9 mouse cellular contexts compared by ENCODE assay signal in genomic region chr19:6503926-6504655, GRCm38 (mm10). TPM values are rescaled to one million over a fixed set of nuclear protein-coding genes. Genes with fewer than 3 reads are reported as not detected.
DNase-seq lines count a peak whose midpoint lies in the region; ATAC-seq lines count a peak whose summit lies in the region.
"Had no signal": no experiment of that assay in that cellular context is flagged by ENCODE, and none has a peak within 500 bp of the region (broad histone marks: within the 10 kb centered on the region; RNA-seq: fewer than 3 reads in every experiment).

No protein-coding gene starts in this region.

- WGBS in forebrain, embryonic 14.5 days, result 36% methylated on average over 16 of the region's 16 CpGs
- WGBS in neural tube, embryonic 12.5 days, result 34% methylated on average over 16 of the region's 16 CpGs

- peak overlapping the region; percentile 24; the same call in 1 of the 2 replicates for H3K4me2 ChIP-seq in forebrain, embryonic 14.5 days (ENCODE audit: low read length)
- peak overlapping the region; percentile 87 for H3K4me2 ChIP-seq in neural tube, embryonic 12.5 days (replicated peaks)
- H3K4me2 ChIP-seq: liver, embryonic 15.5 days had no signal

- H3K9me3 ChIP-seq in forebrain, embryonic 14.5 days (replicated peaks; ENCODE audit: control insufficient read depth, low read length), result no peaks in the 10 kb centered on the region
- H3K9me3 ChIP-seq in neural tube, embryonic 12.5 days, result no peaks in the 10 kb centered on the region
- H3K9me3 ChIP-seq: liver, embryonic 15.5 days had no signal

- no peak overlapping the region for H3K4me3 ChIP-seq in forebrain, embryonic 14.5 days (ENCODE audit: low read depth, low read length)
- no peak overlapping the region for H3K4me3 ChIP-seq in neural tube, embryonic 12.5 days
- H3K4me3 ChIP-seq: liver, embryonic 15.5 days had no signal

- H3K9ac ChIP-seq in forebrain, embryonic 14.5 days (ENCODE audit: low read length), result no peak overlapping the region
- H3K9ac ChIP-seq in neural tube, embryonic 12.5 days, result peak overlapping the region; percentile 72; the same call in 1 of the 2 replicates
- H3K9ac ChIP-seq: liver, embryonic 15.5 days had no signal

- H3K27me3 ChIP-seq in forebrain, embryonic 14.5 days (replicated peaks; ENCODE audit: control insufficient read depth, insufficient read depth, low read length), result no peaks in the 10 kb centered on the region
- peaks cover 19% of the 10 kb centered on the region for H3K27me3 ChIP-seq in neural tube, embryonic 12.5 days (replicated peaks)

- DNase-seq in layer of hippocampus, adult 9-11 months, result peak; percentile 57
- DNase-seq in layer of hippocampus, adult 8-10 months (ENCODE audit: low spot score in 2 of 2), result no peak
- DNase-seq in adrenal gland, adult 2 months, result peak; percentile 76
- DNase-seq in forebrain, embryonic 14.5 days (ENCODE audit: low spot score), result peak; percentile 57
- DNase-seq in urinary bladder, postnatal 25 days (ENCODE audit: low spot score), result no peak
- no peak for DNase-seq in yolk sac, embryonic 10.5 days (ENCODE audit: low spot score)
- DNase-seq in liver, result no peak

- H3K36me3 ChIP-seq in forebrain, embryonic 14.5 days (ENCODE audit: control insufficient read depth, insufficient read depth, low read length), result peaks cover 33% of the 10 kb centered on the region
- H3K36me3 ChIP-seq in neural tube, embryonic 12.5 days, result peaks cover 24% of the 10 kb centered on the region
- H3K36me3 ChIP-seq: liver, embryonic 15.5 days had no signal

- no peak for ATAC-seq in forebrain, embryonic 14.5 days
- no peak for ATAC-seq in neural tube, embryonic 12.5 days (ENCODE audit: low FRiP score, low read depth)

- peak overlapping the region; percentile 44; the same call in 1 of the 2 replicates for H3K27ac ChIP-seq in forebrain, embryonic 14.5 days (ENCODE audit: low read depth, low read length)
- no peak overlapping the region for H3K27ac ChIP-seq in neural tube, embryonic 12.5 days
- H3K27ac ChIP-seq: liver, embryonic 15.5 days had no signal

- H3K4me1 ChIP-seq in forebrain, embryonic 14.5 days (ENCODE audit: control insufficient read depth, insufficient read depth, low read length), result peaks cover 45% of the 10 kb centered on the region
- peaks cover 72% of the 10 kb centered on the region for H3K4me1 ChIP-seq in neural tube, embryonic 12.5 days

RNA-seq across cellular contexts. Expression of gene Slc22a12, which starts 38.7 kb away (rescaled TPM):
- total RNA-seq in layer of hippocampus, adult 8-10 months (2022), result 1 to 10 TPM in 2 of 4 experiments, under 1 TPM in 2; 0.50 to 1.3 (median 0.96) TPM
- total RNA-seq in adrenal gland, adult 2 months (2021), result under 1 TPM; 0.37 to 0.45 TPM
- polyA plus RNA-seq in adrenal gland, adult 2 months (2012; rRNA removed), result 0.11 and 0.32 TPM in 2 replicates
- polyA plus RNA-seq in forebrain, embryonic 14.5 days (2014; fragmentation: Nextera tagmentation; extraction: Ambion mirVana), result not detected in 2 replicates
- not detected in 2 replicates for polyA plus RNA-seq in neural tube, embryonic 12.5 days (2016; fragmentation: Nextera tagmentation; extraction: Ambion mirVana)
- polyA plus RNA-seq: liver, embryonic 15.5 days had no signal

Comparison
In these comparisons a context has a peak if more than half of its experiments do, and no peak if none do; other contexts are left out.
1. DNase-seq: peak in layer of hippocampus, adult 9-11 months (single experiment), adrenal gland, adult 2 months (single experiment) and forebrain, embryonic 14.5 days (single experiment); none in layer of hippocampus, adult 8-10 months (0 of 2), urinary bladder, postnatal 25 days (single experiment), yolk sac, embryonic 10.5 days (single experiment) and liver (single experiment).